Mouse (Mus musculus) hindlimb bud, embryonic 11.5 days (tissue): ENCODE data around the gene Dtnbp1.

Experiments
- DNase-seq: peaks from one replicate; pipeline ENCODE4 v3.0.0-alpha.2; 2012; ENCODE audit warnings: low read depth, low spot score; ENCODE audit errors: extremely low spot score

Dtnbp1 gene

GRCm38 (mm10) chr13:45001911-45002615, at the start of gene Dtnbp1:
Gene Dtnbp1 (minus strand): TSS chr13:45002147.
- DNase-seq = no peak

GRCm38 (mm10) chr13:45049261-45050020, 47.5 kb upstream of the Dtnbp1 start:
- DNase-seq = no peak

- DNase-seq = no peak
These were observed 41.5 kb upstream of the Dtnbp1 start for GRCm38 (mm10) chr13:45043466-45043865.

GRCm38 (mm10) chr13:45040741-45041140, 38.8 kb upstream of the Dtnbp1 start:
- no peak for DNase-seq

GRCm38 (mm10) chr13:45040195-45040594, 38.2 kb upstream of the Dtnbp1 start:
- DNase-seq = no peak

GRCm38 (mm10) chr13:45036417-45036816, 34.5 kb upstream of the Dtnbp1 start:
- no peak for DNase-seq

- peak; percentile 33 for DNase-seq
These were observed 32.8 kb upstream of the Dtnbp1 start for GRCm38 (mm10) chr13:45034759-45035158.

GRCm38 (mm10) chr13:45033360-45033759, 31.4 kb upstream of the Dtnbp1 start:
- DNase-seq = no peak

GRCm38 (mm10) chr13:45032484-45032883, 30.5 kb upstream of the Dtnbp1 start:
- DNase-seq = no peak

GRCm38 (mm10) chr13:45031748-45032147, 29.8 kb upstream of the Dtnbp1 start:
- no peak for DNase-seq

GRCm38 (mm10) chr13:45031314-45031713, 29.4 kb upstream of the Dtnbp1 start:
- DNase-seq = no peak

GRCm38 (mm10) chr13:45030830-45031229, 28.9 kb upstream of the Dtnbp1 start:
- DNase-seq = peak; percentile 68

GRCm38 (mm10) chr13:45029791-45030190, 27.8 kb upstream of the Dtnbp1 start:
- DNase-seq = no peak

- no peak for DNase-seq
These were observed 24.3 kb upstream of the Dtnbp1 start for GRCm38 (mm10) chr13:45026291-45026690.

GRCm38 (mm10) chr13:45024821-45025220, 22.9 kb upstream of the Dtnbp1 start:
- no peak for DNase-seq

GRCm38 (mm10) chr13:45023356-45024150, 21.6 kb upstream of the Dtnbp1 start:
- DNase-seq = no peak

- DNase-seq = no peak
These were observed 6.2 kb upstream of the Dtnbp1 start for GRCm38 (mm10) chr13:45008150-45008549.

GRCm38 (mm10) chr13:45007726-45008125, 5.8 kb upstream of the Dtnbp1 start:
- DNase-seq = no peak

GRCm38 (mm10) chr13:45006483-45006882, 4.5 kb upstream of the Dtnbp1 start:
- DNase-seq = no peak

- no peak for DNase-seq
These were observed 3.9 kb upstream of the Dtnbp1 start for GRCm38 (mm10) chr13:45005861-45006260.

GRCm38 (mm10) chr13:45004987-45005592, 3.1 kb upstream of the Dtnbp1 start:
- no peak for DNase-seq
